Mouse (Mus musculus) neural tube, embryonic 11.5 days (tissue): ENCODE measurements around the gene Tigd4. TPM values are rescaled to one million over a fixed set of nuclear protein-coding genes. Genes with fewer than 3 reads are reported as not detected.

ENCODE experiments used
- ATAC-seq: fragments of 200-750 bp; cut with Nextera tagmentation; 2 replicates; pipeline ENCODE4 v1.8.0; 2017; ENCODE audit warnings: moderate number of reproducible peaks, mild to moderate bottlenecking, moderate TSS enrichment, moderate library complexity; ENCODE audit not compliant: insufficient read depth, low FRiP score, low TSS enrichment
- DNase-seq: peaks from one replicate; pipeline ENCODE4 v3.0.0-alpha.2; 2015; ENCODE audit warnings: low spot score
- H3K27ac ChIP-seq: fragments of 300-500 bp; sonication (generic); 2 replicates; pipeline ENCODE4 v1.5.1; 2014; ENCODE audit warnings: low read depth, mild to moderate bottlenecking, low read length
- H3K27me3 ChIP-seq: fragments of 300-500 bp; sonication (generic); 2 replicates; pipeline ENCODE4 v1.6.1; 2014; ENCODE audit warnings: mild to moderate bottlenecking, low read length, mixed read lengths; ENCODE audit not compliant: control insufficient read depth, insufficient read depth
- H3K36me3 ChIP-seq: fragments of 300-500 bp; sonication (generic); 2 replicates; pipeline ENCODE4 v1.6.1; 2014; ENCODE audit warnings: mild to moderate bottlenecking, low read length, moderate library complexity, mixed read lengths; ENCODE audit not compliant: control insufficient read depth, insufficient read depth
- H3K4me1 ChIP-seq: fragments of 300-500 bp; sonication (generic); 2 replicates; pipeline ENCODE4 v1.6.1; 2014; ENCODE audit warnings: low read length, mixed read lengths; ENCODE audit not compliant: control insufficient read depth, insufficient read depth
- H3K4me2 ChIP-seq: fragments of 300-500 bp; sonication (generic); 2 replicates; pipeline ENCODE4 v1.6.1; 2014; ENCODE audit warnings: low read depth, mild to moderate bottlenecking, moderate library complexity
- H3K4me3 ChIP-seq: fragments of 300-500 bp; sonication (generic); 2 replicates; pipeline ENCODE4 v1.5.1; 2014; ENCODE audit warnings: low read depth, low read length
- H3K9ac ChIP-seq: fragments of 300-500 bp; sonication (generic); 2 replicates; pipeline ENCODE4 v1.6.1; 2014; ENCODE audit warnings: mild to moderate bottlenecking, low read length
- H3K9me3 ChIP-seq: fragments of 300-500 bp; sonication (generic); 2 replicates; pipeline ENCODE4 v1.6.1; 2016; ENCODE audit warnings: low read length; ENCODE audit not compliant: control insufficient read depth
- WGBS: fragments of 180-500 bp; shearing (Covaris S2); extraction: QIAGEN DNeasy Blood & Tissue Kit; methylation state at CpG from one replicate; pipeline ENCODE4 v1.1.7; 2014; 5-methylcytosine and 5-hydroxymethylcytosine counted together
- polyA plus RNA-seq: library from polyadenylated mRNA; unstranded; fragments of >200 nt; fragmentation: Nextera tagmentation; extraction: Ambion mirVana; gene quantifications from 2 replicates; pipeline ENCODE4 v1.2.1, GENCODE M21; 2014

Gene Tigd4
- polyA plus RNA-seq, 1 experiment from 2014 or later: 0.07 TPM

DNA sequence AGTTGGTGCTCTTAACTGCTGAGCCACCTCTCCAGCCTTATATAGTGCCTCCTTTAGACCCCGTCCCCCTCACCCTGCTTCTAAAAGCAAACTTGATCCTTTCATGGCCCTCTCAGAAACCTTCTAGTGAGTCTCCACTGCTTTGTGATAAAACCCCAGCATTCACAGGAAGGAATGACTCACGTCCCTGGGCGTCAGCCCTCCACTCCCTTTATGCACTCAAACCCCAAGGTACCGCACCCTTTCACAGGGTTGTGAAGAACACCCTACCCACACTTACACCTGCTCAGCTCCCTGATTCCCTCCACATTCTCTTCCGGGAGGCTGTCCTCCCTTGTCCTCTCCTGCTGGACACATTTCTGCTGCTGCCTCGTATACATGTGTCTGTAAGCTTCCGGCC, 25.7 kb downstream of the Tigd4 start:
- Histone ChIP-seq H3K9me3 (no peaks in the 10 kb centered on the region), H3K27me3 (no peaks in the 10 kb centered on the region), H3K4me3 (no peak overlapping the region), H3K4me1 (no peaks in the 10 kb centered on the region), H3K9ac (no peak overlapping the region), H3K4me2 (no peak overlapping the region), H3K27ac (no peak overlapping the region), H3K36me3 (no peaks in the 10 kb centered on the region)
- no peak for ATAC-seq
- no peak for DNase-seq
- WGBS: 94% methylated on average over 7 of the region's 7 CpGs

DNA sequence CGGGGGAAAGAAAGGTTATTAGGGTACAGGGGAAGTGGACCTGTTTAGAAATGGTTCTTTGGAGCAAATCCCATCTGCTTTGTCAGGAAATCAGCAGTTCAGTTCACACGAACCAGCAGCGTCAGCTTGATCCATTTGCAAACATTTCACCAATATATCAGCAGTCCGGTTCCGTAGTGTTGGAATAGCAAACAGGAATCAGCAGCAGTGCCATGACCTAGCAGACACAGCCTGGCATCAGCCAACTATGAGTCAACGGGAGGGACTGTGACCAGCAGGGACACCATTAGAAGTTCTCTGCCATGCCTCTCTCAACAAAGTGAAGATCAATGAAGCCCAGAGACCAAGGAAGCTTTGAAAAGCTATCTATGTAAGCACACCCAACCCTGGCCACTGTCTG, 26.4 kb downstream of the Tigd4 start:
- Histone ChIP-seq H3K4me2 (no peak overlapping the region), H3K9me3 (no peaks in the 10 kb centered on the region), H3K36me3 (no peaks in the 10 kb centered on the region), H3K27me3 (no peaks in the 10 kb centered on the region), H3K4me3 (no peak overlapping the region), H3K9ac (no peak overlapping the region), H3K27ac (no peak overlapping the region), H3K4me1 (no peaks in the 10 kb centered on the region)
- 95% methylated on average over 6 of the region's 6 CpGs for WGBS
- ATAC-seq (no peak), DNase-seq (no peak)

DNA sequence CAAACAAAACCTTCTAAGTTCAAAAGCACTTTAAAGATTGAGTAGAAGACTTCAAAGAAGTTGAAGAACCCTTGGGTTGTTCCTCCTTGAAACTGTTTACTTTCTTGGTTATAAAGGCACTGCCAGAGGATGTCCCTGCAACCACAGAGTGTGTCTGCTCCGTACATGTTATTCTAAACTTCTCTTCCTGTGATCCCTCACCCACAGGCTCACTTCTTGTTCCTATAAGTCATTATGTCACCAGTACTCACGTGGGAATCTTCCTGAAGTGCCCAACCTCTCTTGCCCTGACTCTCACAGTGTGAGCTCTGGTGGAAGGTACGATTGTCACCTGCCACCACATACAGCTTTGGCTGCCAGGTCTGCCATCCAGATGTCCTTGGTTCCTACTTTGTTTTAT, 28.7 kb downstream of the Tigd4 start:
- Histone ChIP-seq H3K4me1 (no peaks in the 10 kb centered on the region), H3K27me3 (no peaks in the 10 kb centered on the region), H3K9ac (no peak overlapping the region), H3K4me3 (no peak overlapping the region), H3K9me3 (no peaks in the 10 kb centered on the region), H3K4me2 (no peak overlapping the region), H3K36me3 (no peaks in the 10 kb centered on the region), H3K27ac (no peak overlapping the region)
- ATAC-seq: no peak
- no peak for DNase-seq
- 64% methylated on average over 3 of the region's 3 CpGs for WGBS

- Histone ChIP-seq H3K4me1 (no peaks in the 10 kb centered on the region), H3K27ac (no peak overlapping the region), H3K9me3 (no peaks in the 10 kb centered on the region), H3K36me3 (no peaks in the 10 kb centered on the region), H3K9ac (no peak overlapping the region), H3K27me3 (no peaks in the 10 kb centered on the region), H3K4me3 (no peak overlapping the region), H3K4me2 (no peak overlapping the region)
- ATAC-seq (no peak), DNase-seq (no peak)
- 95% methylated on average over 9 of the region's 9 CpGs for WGBS
These were observed 38.2 kb downstream of the Tigd4 start for GRCm38 (mm10) chr3:84631586-84631985.

DNA sequence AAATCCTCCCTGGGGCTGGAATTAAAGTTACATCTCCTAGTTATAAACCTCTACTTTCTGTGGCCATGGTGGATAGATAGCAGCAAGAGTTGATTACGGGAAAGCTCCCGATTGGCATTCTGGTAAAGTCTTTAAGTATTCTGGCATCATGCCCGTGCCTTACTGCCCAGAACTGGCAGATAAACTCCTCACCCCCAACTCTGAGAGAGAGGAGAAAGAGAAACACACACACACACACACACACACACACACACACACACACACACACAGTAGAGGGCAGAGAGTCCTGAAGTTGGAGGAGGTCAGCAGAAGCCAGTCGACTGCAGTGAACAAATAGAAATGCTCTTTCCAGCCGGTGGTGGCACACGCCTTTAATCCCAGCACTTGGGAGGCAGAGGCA, 43.7 kb downstream of the Tigd4 start:
- Histone ChIP-seq H3K27me3 (no peaks in the 10 kb centered on the region), H3K9ac (no peak overlapping the region), H3K4me3 (no peak overlapping the region), H3K4me2 (no peak overlapping the region), H3K4me1 (no peaks in the 10 kb centered on the region), H3K9me3 (no peaks in the 10 kb centered on the region), H3K27ac (no peak overlapping the region), H3K36me3 (no peaks in the 10 kb centered on the region)
- 89% methylated on average over 6 of the region's 6 CpGs for WGBS
- no peak for DNase-seq
- no peak for ATAC-seq

DNA sequence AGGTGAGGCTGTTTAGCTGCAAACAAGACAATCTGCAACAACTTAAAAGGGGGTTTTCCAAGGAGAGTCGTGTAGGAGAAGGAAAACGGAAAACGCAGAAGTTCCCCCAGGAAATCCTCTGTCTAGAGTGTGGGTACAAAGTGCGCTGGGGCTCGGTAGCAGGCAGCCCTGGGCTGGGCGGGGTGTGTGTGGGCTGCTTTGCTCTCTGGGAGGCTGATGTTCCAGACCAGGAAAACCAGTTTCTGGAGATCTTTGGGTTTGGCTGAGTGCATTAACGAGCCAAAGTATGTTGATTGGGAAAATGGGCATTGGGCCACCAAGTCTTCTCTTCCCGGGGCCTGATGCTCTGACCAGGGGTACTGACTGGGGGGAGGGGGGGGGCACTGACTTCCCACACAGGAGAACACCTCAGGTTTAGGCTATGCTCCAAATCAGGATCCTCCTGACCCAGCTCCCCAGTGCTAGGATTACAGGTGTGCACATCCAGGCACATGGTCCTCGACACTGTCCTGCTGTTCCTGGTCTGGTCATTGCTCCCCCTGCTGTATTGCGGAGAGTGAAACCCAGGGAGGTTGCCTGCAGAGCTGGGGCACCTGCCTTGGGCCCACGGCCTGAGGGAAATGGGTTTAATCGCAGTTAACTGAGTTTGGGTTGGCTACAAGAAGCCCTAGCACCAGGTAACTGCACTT, 44.7 kb downstream of the Tigd4 start:
- H3K36me3 ChIP-seq: no peaks in the 10 kb centered on the region
- H3K4me3 ChIP-seq: no peak overlapping the region
- no peaks in the 10 kb centered on the region for H3K27me3 ChIP-seq
- no peak for DNase-seq
- H3K9ac ChIP-seq: no peak overlapping the region
- H3K4me2 ChIP-seq: no peak overlapping the region
- ATAC-seq: no peak
- no peaks in the 10 kb centered on the region for H3K4me1 ChIP-seq
- H3K27ac ChIP-seq: no peak overlapping the region
- WGBS: 73% methylated on average over 12 of the region's 12 CpGs
- H3K9me3 ChIP-seq: no peaks in the 10 kb centered on the region

- ATAC-seq (no peak), DNase-seq (no peak)
- 77% methylated on average over 4 of the region's 4 CpGs for WGBS
- Histone ChIP-seq H3K4me1 (no peaks in the 10 kb centered on the region), H3K36me3 (no peaks in the 10 kb centered on the region), H3K9me3 (no peaks in the 10 kb centered on the region), H3K9ac (no peak overlapping the region), H3K27me3 (no peaks in the 10 kb centered on the region), H3K4me3 (no peak overlapping the region), H3K27ac (no peak overlapping the region), H3K4me2 (no peak overlapping the region)
These were observed 45.5 kb downstream of the Tigd4 start for GRCm38 (mm10) chr3:84638858-84639257.

- H3K9me3 ChIP-seq: no peaks in the 10 kb centered on the region
- no peak overlapping the region for H3K4me3 ChIP-seq
- no peaks in the 10 kb centered on the region for H3K27me3 ChIP-seq
- H3K4me2 ChIP-seq: no peak overlapping the region
- H3K4me1 ChIP-seq: no peaks in the 10 kb centered on the region
- no peak overlapping the region for H3K27ac ChIP-seq
- DNase-seq (no peak), ATAC-seq (no peak)
- H3K9ac ChIP-seq: no peak overlapping the region
- 48% methylated on average over 11 of the region's 11 CpGs for WGBS
- H3K36me3 ChIP-seq: no peaks in the 10 kb centered on the region
These were observed 46.6 kb downstream of the Tigd4 start for GRCm38 (mm10) chr3:84639767-84640500.

DNA sequence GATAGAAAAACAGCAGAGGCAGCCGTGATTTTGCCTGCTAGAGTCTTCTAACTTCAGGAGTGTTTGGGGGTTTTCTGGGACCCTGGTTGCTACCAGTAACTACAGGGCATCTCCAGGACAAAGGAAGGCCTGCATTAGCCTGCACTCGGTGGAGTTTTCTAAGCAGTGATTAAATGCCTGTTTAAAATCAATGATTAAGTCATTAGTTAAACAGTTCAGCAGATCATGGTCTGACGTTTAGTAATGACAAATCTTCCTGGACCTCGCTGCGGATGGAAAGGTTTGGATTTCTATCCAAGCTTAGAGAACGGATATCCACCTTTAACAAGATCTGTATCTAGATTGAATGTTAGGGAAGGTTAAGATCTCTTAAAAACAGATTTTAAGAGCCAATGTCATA, 47.2 kb downstream of the Tigd4 start:
- H3K9me3 ChIP-seq: no peaks in the 10 kb centered on the region
- no peak overlapping the region for H3K4me2 ChIP-seq
- no peak for DNase-seq
- no peaks in the 10 kb centered on the region for H3K4me1 ChIP-seq
- no peak overlapping the region for H3K27ac ChIP-seq
- no peak overlapping the region for H3K4me3 ChIP-seq
- no peaks in the 10 kb centered on the region for H3K36me3 ChIP-seq
- ATAC-seq: no peak
- no peaks in the 10 kb centered on the region for H3K27me3 ChIP-seq
- H3K9ac ChIP-seq: no peak overlapping the region
- 53% methylated on average over 6 of the region's 6 CpGs for whole genome bisulfite sequencing
